Mouse (Mus musculus) hindbrain, embryonic 14.5 days (tissue): ENCODE data around the gene Bend5. TPM values are rescaled to one million over a fixed set of nuclear protein-coding genes. Genes with fewer than 3 reads are reported as not detected.

ENCODE experiments used
- ATAC-seq: fragments of 200-750 bp; cut with Nextera tagmentation; 2 replicates; pipeline ENCODE4 v1.8.0; 2017; ENCODE audit warnings: moderate number of reproducible peaks, mild to moderate bottlenecking, moderate TSS enrichment, moderate library complexity; ENCODE audit not compliant: low FRiP score
- DNase-seq: peaks from one replicate; pipeline ENCODE4 v3.0.0-alpha.2; 2015; ENCODE audit warnings: low spot score
- H3K27ac ChIP-seq: fragments of 300-500 bp; sonication (generic); 2 replicates; pipeline ENCODE4 v1.5.1; 2014; ENCODE audit warnings: mild to moderate bottlenecking, moderate library complexity
- H3K27me3 ChIP-seq: fragments of 300-500 bp; sonication (generic); 2 replicates; pipeline ENCODE4 v1.6.1; 2014; ENCODE audit warnings: mild to moderate bottlenecking, low read length, mixed read lengths; ENCODE audit not compliant: control insufficient read depth, insufficient read depth
- H3K36me3 ChIP-seq: fragments of 300-500 bp; sonication (generic); replicated peaks from 2 replicates; pipeline ENCODE4 v1.6.1; 2014; ENCODE audit not compliant: control insufficient read depth, insufficient read depth
- H3K4me1 ChIP-seq: fragments of 300-500 bp; sonication (generic); replicated peaks from 2 replicates; pipeline ENCODE4 v1.6.1; 2014; ENCODE audit warnings: antibody characterized with exemption, low read length, mixed read lengths; ENCODE audit not compliant: control insufficient read depth, insufficient read depth
- H3K4me2 ChIP-seq: fragments of 300-500 bp; sonication (generic); replicated peaks from 2 replicates; pipeline ENCODE4 v1.6.1; 2014; ENCODE audit warnings: mild to moderate bottlenecking, moderate library complexity
- H3K4me3 ChIP-seq: fragments of 300-500 bp; sonication (generic); replicated peaks from 2 replicates; pipeline ENCODE4 v1.5.1; 2014; ENCODE audit warnings: mild to moderate bottlenecking, low read length
- H3K9ac ChIP-seq: fragments of 300-500 bp; sonication (generic); 2 replicates; pipeline ENCODE4 v1.6.1; 2014
- H3K9me3 ChIP-seq: fragments of 300-500 bp; sonication (generic); 2 replicates; pipeline ENCODE4 v1.6.1; 2016; ENCODE audit warnings: low read length; ENCODE audit not compliant: control insufficient read depth
- WGBS: fragments of 180-500 bp; shearing (Covaris S2); extraction: QIAGEN DNeasy Blood & Tissue Kit; methylation state at CpG from one replicate; pipeline ENCODE4 v1.1.7; 2014; 5-methylcytosine and 5-hydroxymethylcytosine counted together
- polyA plus RNA-seq: library from polyadenylated mRNA; unstranded; fragments of >200 nt; fragmentation: Nextera tagmentation; extraction: Ambion mirVana; gene quantifications from 2 replicates; pipeline ENCODE4 v1.2.1, GENCODE M21; 2014

Gene Bend5
- polyA plus RNA-seq, 1 experiment from 2014 or later: 68.0 TPM

DNA sequence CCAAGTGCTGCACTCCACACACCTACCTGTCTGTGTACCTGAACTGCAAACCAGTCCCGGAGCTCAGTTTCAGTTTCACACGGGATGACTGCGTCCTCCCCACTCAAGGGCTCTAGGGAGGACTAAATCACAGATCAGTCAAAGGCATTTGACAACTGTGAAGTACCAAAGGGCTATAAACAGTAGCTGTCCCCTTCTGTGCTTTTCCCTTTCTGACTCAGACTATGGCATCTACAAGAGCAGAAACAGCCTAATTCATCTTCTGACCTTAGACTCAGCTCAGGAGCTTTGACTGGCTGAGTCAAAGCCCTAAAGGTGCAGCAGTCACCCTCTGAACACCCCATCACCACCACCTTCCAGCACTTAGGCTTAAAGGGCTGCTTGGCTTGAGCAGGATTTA, 56.9 kb downstream of the Bend5 start:
- no peaks in the 10 kb centered on the region for H3K36me3 ChIP-seq
- no peak for DNase-seq
- no peak overlapping the region for H3K4me3 ChIP-seq
- no peak for ATAC-seq
- 76% methylated on average over 3 of the region's 3 CpGs for WGBS
- H3K9ac ChIP-seq: no peak overlapping the region
- peaks cover 10% of the 10 kb centered on the region; the same call in 1 of the 2 replicates for H3K4me1 ChIP-seq
- H3K27ac ChIP-seq: no peak overlapping the region
- H3K4me2 ChIP-seq: no peak overlapping the region
- H3K27me3 ChIP-seq: no peaks in the 10 kb centered on the region
- no peaks in the 10 kb centered on the region for H3K9me3 ChIP-seq

- 36% methylated on average over 3 of the region's 3 CpGs for WGBS
These were observed 57.7 kb downstream of the Bend5 start for GRCm38 (mm10) chr4:111472511-111472910.

GRCm38 (mm10) chr4:111473014-111473413, 58.2 kb downstream of the Bend5 start:
- no peak overlapping the region for H3K27ac ChIP-seq

More at GRCm38 (mm10) chr4:111472511-111472910, 57.7 kb downstream of the Bend5 start:
- Histone ChIP-seq H3K4me2 (no peak overlapping the region), H3K27me3 (no peaks in the 10 kb centered on the region), H3K9ac (no peak overlapping the region), H3K27ac (no peak overlapping the region; the same call in 1 of the 2 replicates), H3K9me3 (no peaks in the 10 kb centered on the region), H3K4me1 (peaks cover 10% of the 10 kb centered on the region; the same call in 1 of the 2 replicates), H3K4me3 (no peak overlapping the region), H3K36me3 (no peaks in the 10 kb centered on the region)
- ATAC-seq (no peak), DNase-seq (no peak)

GRCm38 (mm10) chr4:111475374-111475971, 60.7 kb downstream of the Bend5 start:
- H3K4me2 ChIP-seq: no peak overlapping the region
- no peak overlapping the region for H3K9ac ChIP-seq
- no peak overlapping the region for H3K4me3 ChIP-seq
- WGBS: 23% methylated on average over 10 of the region's 10 CpGs
- DNase-seq: peak; percentile 37
- H3K36me3 ChIP-seq: no peaks in the 10 kb centered on the region
- no peaks in the 10 kb centered on the region for H3K27me3 ChIP-seq
- H3K4me1 ChIP-seq: peaks cover 10% of the 10 kb centered on the region; the same call in 1 of the 2 replicates
- peak overlapping the region; percentile 45; the same call in 1 of the 2 replicates for H3K27ac ChIP-seq
- H3K9me3 ChIP-seq: no peaks in the 10 kb centered on the region
- peak; percentile 71 for ATAC-seq

More at GRCm38 (mm10) chr4:111473014-111473413, 58.2 kb downstream of the Bend5 start:
- DNase-seq (no peak), ATAC-seq (no peak)
- no peaks in the 10 kb centered on the region for H3K9me3 ChIP-seq
- H3K4me1 ChIP-seq: peaks cover 10% of the 10 kb centered on the region; the same call in 1 of the 2 replicates
- H3K36me3 ChIP-seq: no peaks in the 10 kb centered on the region
- WGBS: 70% methylated on average over 1 of the region's 1 CpGs
- no peak overlapping the region for H3K9ac ChIP-seq
- no peaks in the 10 kb centered on the region for H3K27me3 ChIP-seq
- H3K4me2 ChIP-seq: no peak overlapping the region
- no peak overlapping the region for H3K4me3 ChIP-seq

- Histone ChIP-seq H3K36me3 (no peaks in the 10 kb centered on the region), H3K4me3 (no peak overlapping the region), H3K9me3 (no peaks in the 10 kb centered on the region), H3K4me2 (no peak overlapping the region), H3K27ac (no peak overlapping the region), H3K27me3 (no peaks in the 10 kb centered on the region), H3K4me1 (peaks cover 4% of the 10 kb centered on the region; the same call in 1 of the 2 replicates), H3K9ac (no peak overlapping the region)
- DNase-seq: no peak
- 37% methylated on average over 4 of the region's 4 CpGs for WGBS
- ATAC-seq: no peak
These were observed 62.7 kb downstream of the Bend5 start for GRCm38 (mm10) chr4:111477507-111477906.

- Histone ChIP-seq H3K36me3 (no peaks in the 10 kb centered on the region), H3K27ac (no peak overlapping the region), H3K9me3 (no peaks in the 10 kb centered on the region), H3K9ac (no peak overlapping the region), H3K27me3 (no peaks in the 10 kb centered on the region), H3K4me3 (no peak overlapping the region), H3K4me2 (no peak overlapping the region), H3K4me1 (no peaks in the 10 kb centered on the region)
- DNase-seq: no peak
- no peak for ATAC-seq
- WGBS: 86% methylated on average over 5 of the region's 5 CpGs
These were observed 68.7 kb downstream of the Bend5 start for GRCm38 (mm10) chr4:111483499-111483898.

- Histone ChIP-seq H3K9me3 (no peaks in the 10 kb centered on the region), H3K36me3 (no peaks in the 10 kb centered on the region), H3K9ac (no peak overlapping the region), H3K4me2 (no peak overlapping the region), H3K27ac (no peak overlapping the region), H3K4me1 (no peaks in the 10 kb centered on the region), H3K27me3 (no peaks in the 10 kb centered on the region), H3K4me3 (no peak overlapping the region)
- ATAC-seq (peak; percentile 41; the same call in 1 of the 2 replicates), DNase-seq (no peak)
- 63% methylated on average over 5 of the region's 5 CpGs for WGBS
These were observed 70.4 kb downstream of the Bend5 start for GRCm38 (mm10) chr4:111485189-111485588.

- H3K27me3 ChIP-seq: no peaks in the 10 kb centered on the region
- H3K27ac ChIP-seq: no peak overlapping the region
- H3K4me2 ChIP-seq: no peak overlapping the region
- 70% methylated on average over 5 of the region's 5 CpGs for WGBS
- no peak overlapping the region for H3K9ac ChIP-seq
- DNase-seq: no peak
- no peak overlapping the region for H3K4me3 ChIP-seq
- ATAC-seq: no peak
- no peaks in the 10 kb centered on the region for H3K4me1 ChIP-seq
- H3K9me3 ChIP-seq: no peaks in the 10 kb centered on the region
- H3K36me3 ChIP-seq: no peaks in the 10 kb centered on the region
These were observed 71.4 kb downstream of the Bend5 start for GRCm38 (mm10) chr4:111486187-111486586.

DNA sequence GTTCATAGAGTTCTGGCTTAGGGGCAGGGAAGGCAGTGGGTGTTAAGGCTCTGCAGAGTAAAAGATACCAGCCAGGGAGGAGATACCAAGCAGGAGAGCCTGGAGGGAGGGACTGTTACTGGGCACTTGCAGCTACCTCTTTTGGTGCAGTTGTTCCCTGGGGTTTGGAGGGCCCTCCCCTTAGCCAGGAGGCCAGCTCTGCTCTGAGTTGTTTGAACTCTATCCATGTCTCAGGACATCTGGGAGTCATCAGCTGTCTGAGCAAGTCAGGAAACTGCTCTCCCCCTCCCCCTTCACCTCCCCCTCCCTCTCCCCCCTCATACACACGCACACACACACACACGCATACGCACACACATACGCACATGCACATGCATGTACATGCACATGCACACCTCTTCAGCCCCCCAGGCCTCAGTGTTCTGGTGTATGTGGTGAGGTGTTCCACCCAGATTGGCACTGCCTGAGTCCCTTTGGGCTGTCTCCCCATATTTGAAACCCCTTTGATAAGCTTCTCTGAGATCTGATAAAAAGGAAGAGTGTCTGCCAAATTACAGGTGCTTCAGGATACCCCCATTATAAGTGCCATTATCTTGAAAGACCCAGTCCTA, 72.5 kb downstream of the Bend5 start:
- ATAC-seq: no peak
- H3K4me1 ChIP-seq: no peaks in the 10 kb centered on the region

More for the DNA sequence above, 72.5 kb downstream of the Bend5 start:
- no peak for DNase-seq
- H3K9me3 ChIP-seq: no peaks in the 10 kb centered on the region
- no peak overlapping the region for H3K4me2 ChIP-seq
- no peak overlapping the region for H3K27ac ChIP-seq
- no peaks in the 10 kb centered on the region for H3K27me3 ChIP-seq
- 88% methylated on average over 4 of the region's 4 CpGs for WGBS
- H3K9ac ChIP-seq: no peak overlapping the region
- H3K36me3 ChIP-seq: no peaks in the 10 kb centered on the region
- no peak overlapping the region for H3K4me3 ChIP-seq
